Mouse (Mus musculus) forebrain, embryonic 16.5 days (tissue): Measurements from ENCODE around the gene Bspry. TPM values are rescaled to one million over a fixed set of nuclear protein-coding genes. Genes with fewer than 3 reads are reported as not detected.
"Not testable (repeated sequence)": the region's sequence is repeated elsewhere in the genome, so short reads cannot be mapped to it uniquely, and the experiment has no call there.

Source experiments
- ATAC-seq: fragments of 200-750 bp; cut with Nextera tagmentation; 2 replicates; pipeline ENCODE4 v1.8.0; 2017; ENCODE audit warnings: mild to moderate bottlenecking, moderate library complexity
- H3K27ac ChIP-seq: fragments of 300-500 bp; sonication (generic); 2 replicates; pipeline ENCODE4 v1.5.1; 2014; ENCODE audit warnings: low read length, control low read depth
- H3K27me3 ChIP-seq: fragments of 300-500 bp; sonication (generic); replicated peaks from 2 replicates; pipeline ENCODE4 v1.6.1; 2014; ENCODE audit warnings: low read length; ENCODE audit not compliant: control insufficient read depth, insufficient read depth
- H3K36me3 ChIP-seq: fragments of 300-500 bp; sonication (generic); 2 replicates; pipeline ENCODE4 v1.6.1; 2014; ENCODE audit not compliant: control insufficient read depth, insufficient read depth
- H3K4me1 ChIP-seq: fragments of 300-500 bp; sonication (generic); replicated peaks from 2 replicates; pipeline ENCODE4 v1.6.1; 2014; ENCODE audit warnings: low read length; ENCODE audit not compliant: control insufficient read depth, insufficient read depth
- H3K4me2 ChIP-seq: fragments of 300-500 bp; sonication (generic); 2 replicates; pipeline ENCODE4 v1.6.1; 2014; ENCODE audit warnings: mild to moderate bottlenecking, low read length, control low read depth
- H3K4me3 ChIP-seq: fragments of 300-500 bp; sonication (generic); replicated peaks from 2 replicates; pipeline ENCODE4 v1.5.1; 2014; ENCODE audit warnings: mild to moderate bottlenecking, low read length, control low read depth
- H3K9ac ChIP-seq: fragments of 300-500 bp; sonication (generic); replicated peaks from 2 replicates; pipeline ENCODE4 v1.6.1; 2014; ENCODE audit warnings: low read depth, low read length, control low read depth
- H3K9me3 ChIP-seq: fragments of 300-500 bp; sonication (generic); 2 replicates; pipeline ENCODE4 v1.6.1; 2016; ENCODE audit warnings: low read length; ENCODE audit not compliant: control insufficient read depth
- WGBS: fragments of 180-500 bp; shearing (Covaris S2); extraction: QIAGEN DNeasy Blood & Tissue Kit; methylation state at CpG from one replicate; pipeline ENCODE4 v1.1.7; 2014; 5-methylcytosine and 5-hydroxymethylcytosine counted together
- polyA plus RNA-seq: library from polyadenylated mRNA; unstranded; fragments of >200 nt; fragmentation: Nextera tagmentation; extraction: Ambion mirVana; gene quantifications from 2 replicates; pipeline ENCODE4 v1.2.1, GENCODE M21; 2015

The Bspry gene
- polyA plus RNA-seq, 1 experiment from 2014 or later: 0.71 TPM

GRCm38 (mm10) chr4:62477542-62478244 lies 2.2 kb upstream of the Bspry start:
- Histone ChIP-seq H3K36me3 (no peaks in the 10 kb centered on the region), H3K4me1 (peaks cover 8% of the 10 kb centered on the region), H3K4me3 (no peak overlapping the region), H3K4me2 (no peak overlapping the region), H3K27me3 (peaks cover 20% of the 10 kb centered on the region), H3K9me3 (no peaks in the 10 kb centered on the region), H3K27ac (no peak overlapping the region), H3K9ac (no peak overlapping the region)
- no peak for ATAC-seq
- WGBS: 84% methylated on average over 6 of the region's 6 CpGs

GRCm38 (mm10) chr4:62479593-62479936 lies 288 bp upstream of the Bspry start:
- ATAC-seq, H3K27ac ChIP-seq, H3K9me3 ChIP-seq, H3K9ac ChIP-seq, H3K36me3 ChIP-seq, H3K4me1 ChIP-seq: not testable (repeated sequence)
- peak overlapping the region; percentile 67 for H3K4me2 ChIP-seq
- H3K4me3 ChIP-seq: peak overlapping the region; percentile 44
- peaks cover 20% of the 10 kb centered on the region for H3K27me3 ChIP-seq
- 13% methylated on average over 11 of the region's 11 CpGs for whole genome bisulfite sequencing

GRCm38 (mm10) chr4:62480709-62481605 lies 1.1 kb downstream of the Bspry start:
- 49% methylated on average over 10 of the region's 10 CpGs for WGBS

GRCm38 (mm10) chr4:62484928-62485327 lies 5.1 kb downstream of the Bspry start:
- H3K27ac ChIP-seq: no peak overlapping the region
- no peak overlapping the region for H3K4me3 ChIP-seq
- no peaks in the 10 kb centered on the region for H3K9me3 ChIP-seq
- no peak overlapping the region for H3K9ac ChIP-seq
- WGBS: 76% methylated on average over 3 of the region's 3 CpGs
- ATAC-seq: no peak
- H3K4me2 ChIP-seq: no peak overlapping the region
- peaks cover 3% of the 10 kb centered on the region for H3K4me1 ChIP-seq
- peaks cover 11% of the 10 kb centered on the region; the same call in 1 of the 2 replicates for H3K27me3 ChIP-seq
- no peaks in the 10 kb centered on the region for H3K36me3 ChIP-seq

More at GRCm38 (mm10) chr4:62480709-62481605, 1.1 kb downstream of the Bspry start:
- no peak overlapping the region for H3K9ac ChIP-seq
- H3K4me2 ChIP-seq: no peak overlapping the region
- H3K4me1 ChIP-seq: peaks cover 8% of the 10 kb centered on the region
- H3K36me3 ChIP-seq: no peaks in the 10 kb centered on the region
- H3K9me3 ChIP-seq: no peaks in the 10 kb centered on the region
- H3K4me3 ChIP-seq: no peak overlapping the region
- no peak for ATAC-seq
- H3K27ac ChIP-seq: no peak overlapping the region
- H3K27me3 ChIP-seq: peaks cover 20% of the 10 kb centered on the region

GRCm38 (mm10) chr4:62485450-62486161 lies 5.8 kb downstream of the Bspry start:
- no peaks in the 10 kb centered on the region for H3K4me1 ChIP-seq
- WGBS: 84% methylated on average over 8 of the region's 8 CpGs
- peaks cover 5% of the 10 kb centered on the region; the same call in 1 of the 2 replicates for H3K27me3 ChIP-seq
- no peak overlapping the region for H3K4me2 ChIP-seq
- H3K9me3 ChIP-seq: no peaks in the 10 kb centered on the region
- no peak overlapping the region for H3K9ac ChIP-seq
- H3K27ac ChIP-seq: no peak overlapping the region
- H3K36me3 ChIP-seq: no peaks in the 10 kb centered on the region
- no peak overlapping the region for H3K4me3 ChIP-seq
- no peak for ATAC-seq

- H3K27ac ChIP-seq: no peak overlapping the region
- 92% methylated on average over 15 of the region's 15 CpGs for WGBS
- H3K9me3 ChIP-seq: no peaks in the 10 kb centered on the region
- no peak for ATAC-seq
- no peaks in the 10 kb centered on the region for H3K36me3 ChIP-seq
- no peak overlapping the region for H3K4me3 ChIP-seq
- no peak overlapping the region for H3K9ac ChIP-seq
- H3K4me2 ChIP-seq: no peak overlapping the region
- no peaks in the 10 kb centered on the region for H3K4me1 ChIP-seq
- no peaks in the 10 kb centered on the region for H3K27me3 ChIP-seq
Measured at GRCm38 (mm10) chr4:62486162-62486696, 6.4 kb downstream of the Bspry start.

GRCm38 (mm10) chr4:62487172-62487571 lies 7.3 kb downstream of the Bspry start:
- H3K4me2 ChIP-seq: no peak overlapping the region
- no peaks in the 10 kb centered on the region for H3K36me3 ChIP-seq
- no peaks in the 10 kb centered on the region for H3K4me1 ChIP-seq
- no peak overlapping the region for H3K4me3 ChIP-seq
- H3K9ac ChIP-seq: no peak overlapping the region
- no peaks in the 10 kb centered on the region for H3K27me3 ChIP-seq
- WGBS: 92% methylated on average over 5 of the region's 5 CpGs
- H3K9me3 ChIP-seq: no peaks in the 10 kb centered on the region
- no peak for ATAC-seq
- H3K27ac ChIP-seq: no peak overlapping the region

- Histone ChIP-seq H3K4me2 (no peak overlapping the region), H3K27ac (no peak overlapping the region), H3K9ac (no peak overlapping the region), H3K9me3 (no peaks in the 10 kb centered on the region), H3K4me1 (no peaks in the 10 kb centered on the region), H3K36me3 (no peaks in the 10 kb centered on the region), H3K4me3 (no peak overlapping the region), H3K27me3 (no peaks in the 10 kb centered on the region)
- ATAC-seq: no peak
- 100% methylated on average over 2 of the region's 2 CpGs for WGBS
Measured at GRCm38 (mm10) chr4:62487914-62488313, 8.1 kb downstream of the Bspry start.

GRCm38 (mm10) chr4:62492682-62493081 lies 12.8 kb downstream of the Bspry start:
- Histone ChIP-seq H3K27me3 (no peaks in the 10 kb centered on the region), H3K4me2 (no peak overlapping the region), H3K27ac (no peak overlapping the region), H3K9me3 (no peaks in the 10 kb centered on the region), H3K9ac (no peak overlapping the region), H3K4me3 (no peak overlapping the region), H3K36me3 (no peaks in the 10 kb centered on the region), H3K4me1 (no peaks in the 10 kb centered on the region)
- ATAC-seq: no peak
- 84% methylated on average over 2 of the region's 2 CpGs for WGBS
